Mouse (Mus musculus): ENCODE data around the gene Icosl. TPM values are rescaled to one million over a fixed set of nuclear protein-coding genes. Genes with fewer than 3 reads are reported as not detected.
"Not testable (repeated sequence)": the region's sequence is repeated elsewhere in the genome, so short reads cannot be mapped to it uniquely, and the experiment has no call there.

The Icosl gene
- total RNA-seq (2017), result 10.0 to 15.9 TPM (median 12.7 TPM) in 3 replicates

- ATAC-seq (replicated peaks; ENCODE audit: insufficient number of reproducible peaks, low FRiP score, low TSS enrichment, poor library complexity, severe bottlenecking), result peak; percentile 72
These were observed at the start of gene Icosl for GRCm38 (mm10) chr10:78069101-78070011. Gene Icosl (plus strand): TSS chr10:78069302.

- ATAC-seq (replicated peaks; ENCODE audit: insufficient number of reproducible peaks, low FRiP score, low TSS enrichment, poor library complexity, severe bottlenecking), result not testable (repeated sequence)
These were observed 49.1 kb upstream of the Icosl start for GRCm38 (mm10) chr10:78019984-78020383.

- ATAC-seq (replicated peaks; ENCODE audit: insufficient number of reproducible peaks, low FRiP score, low TSS enrichment, poor library complexity, severe bottlenecking), result 0 out of 2 replicates have a peak, but pooled peaks have one; percentile 53
These were observed 43.6 kb upstream of the Icosl start for GRCm38 (mm10) chr10:78025453-78025852.

- ATAC-seq (replicated peaks; ENCODE audit: insufficient number of reproducible peaks, low FRiP score, low TSS enrichment, poor library complexity, severe bottlenecking), result peak; percentile 88
These were observed 41.0 kb upstream of the Icosl start for GRCm38 (mm10) chr10:78028129-78028528.

GRCm38 (mm10) chr10:78029080-78029479 is 40.0 kb upstream of the Icosl start:
- ATAC-seq (replicated peaks; ENCODE audit: insufficient number of reproducible peaks, low FRiP score, low TSS enrichment, poor library complexity, severe bottlenecking), result no peak

DNA sequence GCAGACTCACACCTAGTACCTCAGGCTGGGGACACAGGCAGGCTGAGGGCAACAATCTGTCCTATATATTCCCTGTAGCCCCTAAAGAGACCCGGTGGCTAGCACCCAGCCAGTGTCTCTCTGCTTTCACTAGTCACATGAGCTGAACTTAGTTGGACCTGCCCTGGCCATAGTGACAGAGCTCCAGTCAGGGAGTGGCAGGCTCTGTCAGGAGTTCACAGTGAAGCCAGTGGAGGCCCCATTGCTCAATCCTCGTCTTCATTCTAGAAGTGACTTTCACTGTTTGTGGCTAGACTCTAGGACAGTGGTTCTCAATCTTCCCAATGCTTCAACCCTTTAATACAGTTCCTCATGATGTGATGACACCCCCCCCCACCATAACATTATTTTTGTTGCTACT is 37.1 kb upstream of the Icosl start:
- no peak for ATAC-seq (replicated peaks; ENCODE audit: insufficient number of reproducible peaks, low FRiP score, low TSS enrichment, poor library complexity, severe bottlenecking)

DNA sequence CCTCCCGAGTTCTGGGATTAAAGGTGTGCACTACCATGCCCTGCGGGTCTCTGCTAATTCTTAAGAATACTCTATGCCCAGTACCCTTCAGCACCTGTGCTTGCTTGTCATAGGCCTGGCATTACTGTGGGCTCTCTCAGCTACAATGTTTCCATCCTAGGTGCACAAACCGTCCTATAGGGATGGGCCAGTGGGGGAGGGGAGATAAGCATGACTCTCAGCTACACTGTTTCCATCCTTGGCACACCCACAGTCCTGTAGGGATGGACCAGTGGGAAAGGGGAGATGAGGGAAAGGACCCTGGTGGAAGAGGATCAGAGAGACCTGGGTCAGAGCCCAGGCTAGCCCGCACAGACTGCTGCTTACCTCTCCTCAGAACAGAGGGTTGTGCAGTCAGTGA is 32.0 kb upstream of the Icosl start:
- ATAC-seq (replicated peaks; ENCODE audit: insufficient number of reproducible peaks, low FRiP score, low TSS enrichment, poor library complexity, severe bottlenecking), result no peak

- no peak for ATAC-seq (replicated peaks; ENCODE audit: insufficient number of reproducible peaks, low FRiP score, low TSS enrichment, poor library complexity, severe bottlenecking)
These were observed 27.5 kb upstream of the Icosl start, which contains the start of gene Dnmt3l for GRCm38 (mm10) chr10:78041647-78042046. Gene Dnmt3l (plus strand): TSS chr10:78041947.

GRCm38 (mm10) chr10:78042096-78042495 is 27.0 kb upstream of the Icosl start:
- no peak for ATAC-seq (replicated peaks; ENCODE audit: insufficient number of reproducible peaks, low FRiP score, low TSS enrichment, poor library complexity, severe bottlenecking)

- ATAC-seq (replicated peaks; ENCODE audit: insufficient number of reproducible peaks, low FRiP score, low TSS enrichment, poor library complexity, severe bottlenecking), result no peak; the same call in 1 of the 2 replicates
These were observed 26.3 kb upstream of the Icosl start for GRCm38 (mm10) chr10:78042697-78043405.

GRCm38 (mm10) chr10:78043406-78043836 is 25.7 kb upstream of the Icosl start, which contains the start of gene Aire:
Gene Aire (minus strand): TSS chr10:78043610.
- ATAC-seq (replicated peaks; ENCODE audit: insufficient number of reproducible peaks, low FRiP score, low TSS enrichment, poor library complexity, severe bottlenecking), result peak; percentile 56

DNA sequence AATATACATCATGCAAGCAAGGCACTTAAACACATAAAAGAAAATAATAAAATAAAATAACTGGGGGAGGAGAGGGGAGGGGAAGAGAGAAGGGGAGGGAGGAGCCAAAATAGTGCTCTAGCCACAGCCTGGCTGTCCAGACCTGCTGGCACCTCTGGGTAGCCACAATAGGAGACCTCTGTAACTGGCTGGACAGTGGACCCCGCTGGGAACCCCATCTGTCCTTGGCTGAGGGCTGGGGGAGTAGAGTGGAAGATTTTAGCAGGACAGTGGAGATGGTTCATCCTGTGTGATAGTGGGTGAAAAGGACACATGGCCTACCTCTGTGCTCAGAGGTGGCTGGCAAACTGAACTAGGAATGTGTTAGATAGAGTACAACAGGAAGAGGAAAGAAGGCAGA is 24.6 kb upstream of the Icosl start:
- ATAC-seq (replicated peaks; ENCODE audit: insufficient number of reproducible peaks, low FRiP score, low TSS enrichment, poor library complexity, severe bottlenecking), result no peak

DNA sequence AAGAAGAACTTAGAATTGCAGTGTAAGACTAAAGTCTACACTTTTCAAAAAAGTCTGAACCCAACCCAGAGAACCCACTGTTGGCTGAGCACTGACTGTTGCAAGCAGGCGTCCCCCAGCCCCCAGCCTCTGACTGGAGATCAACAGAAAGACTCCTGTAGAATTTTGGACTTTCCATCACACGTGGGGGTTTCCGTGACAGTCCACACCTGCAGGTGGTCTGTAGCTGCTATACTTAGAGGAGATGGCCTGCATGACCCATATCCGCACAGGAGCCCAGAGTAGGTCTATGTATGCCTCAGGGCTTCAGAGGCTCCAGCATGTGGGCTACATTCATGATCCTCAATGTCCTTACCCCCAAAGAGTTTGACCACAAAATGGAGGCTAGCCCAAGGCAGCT is 22.7 kb upstream of the Icosl start:
- ATAC-seq (replicated peaks; ENCODE audit: insufficient number of reproducible peaks, low FRiP score, low TSS enrichment, poor library complexity, severe bottlenecking), result no peak

- no peak for ATAC-seq (replicated peaks; ENCODE audit: insufficient number of reproducible peaks, low FRiP score, low TSS enrichment, poor library complexity, severe bottlenecking)
These were observed 20.9 kb upstream of the Icosl start for GRCm38 (mm10) chr10:78048061-78048730.

GRCm38 (mm10) chr10:78049519-78050035 is 19.5 kb upstream of the Icosl start:
- ATAC-seq (replicated peaks; ENCODE audit: insufficient number of reproducible peaks, low FRiP score, low TSS enrichment, poor library complexity, severe bottlenecking), result no peak

DNA sequence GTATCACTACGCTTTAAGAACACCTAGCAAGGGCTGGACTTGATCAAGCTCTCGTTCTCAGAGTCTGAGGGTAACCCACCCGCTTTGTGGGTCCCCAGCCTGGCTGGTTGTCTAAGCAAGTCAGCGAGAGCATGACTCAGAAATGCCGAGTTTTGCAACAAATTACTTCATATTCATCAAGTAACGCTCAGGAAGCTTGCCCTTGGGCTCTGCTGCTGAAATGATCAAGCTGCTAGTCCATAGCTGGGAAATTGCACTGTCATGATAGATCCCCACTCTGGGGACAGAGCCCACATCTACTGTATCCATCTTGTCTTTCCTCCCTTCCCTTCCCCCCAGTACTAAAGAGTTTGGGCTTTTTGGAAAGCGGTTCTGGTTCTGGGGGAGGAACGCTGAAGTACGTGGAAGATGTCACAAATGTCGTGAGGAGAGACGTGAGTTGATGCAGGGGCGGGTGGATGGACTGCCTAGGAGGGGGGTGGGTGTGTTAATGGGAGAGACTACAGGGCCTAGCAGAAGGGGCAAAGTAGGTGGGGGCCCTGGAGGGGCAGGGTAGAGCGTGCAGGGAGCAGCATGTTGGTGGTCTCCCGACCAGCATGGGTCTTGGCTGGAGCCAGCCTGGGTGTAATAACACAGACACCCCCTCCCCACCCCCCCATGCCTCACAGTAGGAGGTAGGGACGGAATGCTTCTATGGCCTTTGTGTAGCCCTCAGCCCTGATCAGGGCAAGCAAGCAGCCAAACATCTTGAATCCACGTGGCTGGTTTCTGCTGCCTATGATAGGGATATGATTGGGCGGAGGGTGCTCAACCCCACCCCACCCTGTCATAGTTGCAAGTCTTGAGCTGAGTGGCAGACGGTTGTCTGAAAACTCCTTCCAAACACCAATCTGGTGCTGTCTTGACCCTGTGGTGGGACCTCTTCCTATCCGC is 14.2 kb upstream of the Icosl start:
- ATAC-seq (replicated peaks; ENCODE audit: insufficient number of reproducible peaks, low FRiP score, low TSS enrichment, poor library complexity, severe bottlenecking), result no peak

- ATAC-seq (replicated peaks; ENCODE audit: insufficient number of reproducible peaks, low FRiP score, low TSS enrichment, poor library complexity, severe bottlenecking), result no peak
These were observed 12.0 kb upstream of the Icosl start for GRCm38 (mm10) chr10:78057056-78057455.

DNA sequence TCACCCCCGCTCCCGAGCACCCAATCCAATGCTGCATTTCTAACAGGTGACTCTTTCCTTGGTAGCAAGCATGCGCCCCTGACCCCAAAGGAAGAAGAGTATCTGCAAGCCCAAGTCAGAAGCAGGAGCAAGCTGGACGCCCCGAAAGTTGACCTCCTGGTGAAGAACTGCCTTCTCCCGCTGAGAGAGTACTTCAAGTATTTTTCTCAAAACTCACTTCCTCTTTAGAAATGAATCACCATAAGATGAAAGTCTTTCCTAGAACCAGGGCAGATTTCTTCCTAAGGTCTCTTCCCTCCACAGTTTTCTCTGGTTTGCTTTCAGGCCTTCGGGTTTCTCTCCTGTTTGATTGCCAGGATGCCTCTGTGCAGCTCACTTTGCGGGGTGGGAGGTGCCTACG is 6.0 kb upstream of the Icosl start:
- ATAC-seq (replicated peaks; ENCODE audit: insufficient number of reproducible peaks, low FRiP score, low TSS enrichment, poor library complexity, severe bottlenecking), result peak; percentile 49
